Mouse (Mus musculus) frontal cortex, adult (tissue): ENCODE measurements around the gene Olfr1423.
"Not testable (repeated sequence)": the region's sequence is repeated elsewhere in the genome, so short reads cannot be mapped to it uniquely, and the experiment has no call there.

Source experiments
- ATAC-seq: cut with Nextera tagmentation; 2 replicates; pipeline ENCODE4 v1.9.2; 2017; ENCODE audit warnings: mild to moderate bottlenecking, moderate library complexity, mixed read lengths; ENCODE audit not compliant: low TSS enrichment

Gene Olfr1423

DNA sequence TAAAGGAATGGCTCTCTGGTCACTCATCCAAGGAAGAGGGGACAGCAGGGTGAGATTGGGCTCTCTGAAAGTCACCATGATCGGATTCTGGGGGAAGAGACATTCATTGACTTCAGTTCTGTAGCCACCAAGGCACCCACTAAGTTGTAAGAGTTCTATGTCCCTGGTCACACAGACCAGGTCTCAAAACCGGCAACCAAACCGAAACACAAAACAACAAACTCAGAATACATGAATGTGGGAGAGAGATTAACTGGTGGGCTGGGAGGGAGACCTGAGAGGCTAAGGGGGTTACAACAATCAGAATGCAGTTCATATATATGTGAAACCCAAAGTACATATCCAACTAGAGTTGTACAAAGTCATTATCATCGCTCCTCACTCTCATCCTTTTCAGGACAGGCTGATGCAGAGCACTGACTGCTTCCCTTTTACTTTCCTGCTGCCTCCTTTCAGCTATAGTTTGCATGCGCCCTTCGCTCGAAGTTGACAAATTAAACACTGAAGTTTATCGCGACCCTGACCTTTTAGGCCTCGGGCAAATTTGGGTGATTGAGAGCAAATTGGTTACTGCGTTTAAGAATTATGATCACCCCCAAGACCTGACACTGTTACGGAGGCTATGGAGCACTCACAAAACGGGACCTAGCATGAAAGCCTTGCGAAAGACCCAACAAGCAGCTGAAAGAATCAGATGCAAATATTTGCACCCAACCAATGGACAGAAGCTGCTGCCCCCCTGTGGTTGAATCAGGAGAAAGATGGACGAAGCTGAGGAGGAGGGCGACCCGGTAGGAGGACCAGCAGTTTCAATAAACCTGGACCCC, 33.8 kb downstream of the Olfr1423 start:
- ATAC-seq: no peak

DNA sequence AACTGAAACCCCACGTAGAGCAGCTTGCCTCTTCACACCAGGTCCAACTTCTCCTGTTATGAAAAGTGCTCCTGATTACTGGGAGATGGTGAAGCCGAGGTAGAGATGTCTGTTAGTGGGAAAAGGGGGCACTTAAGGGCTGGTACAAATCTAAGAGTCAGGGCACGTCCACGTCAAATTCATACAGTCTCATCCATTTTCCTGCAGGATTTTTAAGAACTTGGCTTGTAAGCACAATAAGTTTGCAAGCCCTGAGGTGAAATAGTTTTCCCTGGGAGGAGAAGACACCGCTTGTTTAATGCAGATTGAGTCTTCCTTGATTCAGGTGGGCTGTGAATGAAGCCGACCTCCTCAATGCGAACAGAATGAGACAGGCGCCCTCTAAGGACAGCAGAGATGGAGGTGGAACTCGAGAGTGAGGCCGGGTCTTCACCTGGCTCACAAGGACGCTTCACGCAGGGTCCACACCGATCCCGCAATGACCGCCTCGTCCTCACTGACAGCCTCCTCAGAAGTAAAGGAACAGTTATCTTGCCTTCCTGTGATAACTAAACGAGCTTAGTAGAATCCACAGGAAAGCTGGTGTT, 34.7 kb downstream of the Olfr1423 start:
- ATAC-seq: no peak; the same call in 1 of the 2 replicates

DNA sequence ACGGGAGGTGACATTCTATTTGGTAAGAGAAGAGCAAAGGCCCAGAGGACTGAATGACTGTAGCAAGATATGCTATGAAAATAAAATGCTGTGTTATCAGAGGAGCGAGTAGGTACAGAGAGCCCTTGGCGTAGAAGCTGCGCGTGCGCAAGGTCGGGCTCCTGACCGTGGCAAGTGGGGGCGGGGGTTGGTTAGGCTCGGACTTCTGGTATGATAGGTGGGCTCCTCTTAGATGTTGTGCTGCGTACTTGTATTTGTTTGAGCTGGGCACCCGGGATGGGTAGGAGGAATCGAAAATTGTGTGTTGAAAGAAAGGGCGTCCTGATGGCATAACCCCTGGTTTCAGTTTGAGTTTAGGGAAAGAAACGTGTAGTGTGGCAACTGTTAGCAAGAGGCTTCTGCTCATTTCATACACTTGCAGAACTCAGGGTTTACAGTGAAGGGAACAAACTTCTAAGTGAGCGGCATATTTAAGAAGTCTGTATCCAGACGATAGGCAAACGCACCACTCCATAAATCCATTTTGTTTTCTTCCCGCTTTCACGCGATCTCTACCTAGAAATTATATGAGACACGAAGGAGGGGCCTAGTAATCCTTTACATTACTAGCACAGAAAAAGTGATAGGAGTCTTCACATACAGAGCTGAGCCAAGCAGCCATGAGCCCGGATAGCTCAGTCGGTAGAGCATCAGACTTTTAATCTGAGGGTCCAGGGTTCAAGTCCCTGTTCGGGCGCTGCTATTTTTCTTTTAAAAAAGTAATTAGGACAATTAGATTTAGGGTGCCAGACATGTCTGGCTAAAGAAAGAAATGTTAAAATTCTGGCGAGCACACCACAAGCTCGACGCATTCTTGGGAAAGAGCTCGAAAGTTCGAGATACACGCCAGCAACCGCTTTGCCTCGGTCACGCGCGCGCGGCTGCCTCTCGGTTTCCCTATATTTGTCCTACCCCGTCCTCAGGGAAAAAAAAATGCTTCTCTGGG, 35.4 kb downstream of the Olfr1423 start:
- peak; percentile 44 for ATAC-seq

DNA sequence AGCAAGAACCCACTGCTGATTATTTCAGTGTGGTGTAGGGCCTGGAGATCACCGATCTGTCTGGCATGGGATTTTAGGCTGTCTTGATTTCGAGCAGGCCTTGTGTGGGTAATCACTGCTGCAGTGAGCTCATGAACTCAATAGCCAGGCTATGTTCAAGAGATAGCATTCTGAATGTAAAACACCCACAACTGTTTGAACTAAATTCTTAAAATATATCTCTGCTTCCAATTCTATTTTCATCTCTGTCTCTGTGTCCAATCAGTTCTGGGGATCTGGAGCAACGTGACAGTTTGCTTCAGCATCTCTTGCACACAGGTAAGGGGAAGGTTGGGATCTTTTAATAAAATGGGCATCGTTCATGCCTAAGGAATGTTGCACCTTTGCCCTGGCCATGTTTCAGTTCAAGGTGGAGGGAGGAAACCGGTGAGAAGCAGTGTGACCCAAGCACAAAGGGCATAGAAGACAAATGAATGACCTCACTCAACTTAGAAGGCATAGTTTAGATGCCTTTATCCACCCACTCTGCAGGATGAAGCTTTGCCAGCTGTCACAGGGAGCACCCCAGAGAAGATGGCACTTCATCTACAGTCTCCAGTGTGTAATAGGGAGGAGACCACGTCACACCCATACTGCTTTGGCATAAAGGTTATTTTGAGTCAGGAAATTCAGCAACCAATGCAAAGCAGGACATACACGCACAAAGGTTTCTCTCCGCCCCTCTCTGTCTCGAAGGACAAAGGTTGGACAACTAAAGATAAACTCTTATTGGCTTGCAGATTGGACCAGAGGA, 36.7 kb downstream of the Olfr1423 start:
- ATAC-seq: peak; percentile 32

DNA sequence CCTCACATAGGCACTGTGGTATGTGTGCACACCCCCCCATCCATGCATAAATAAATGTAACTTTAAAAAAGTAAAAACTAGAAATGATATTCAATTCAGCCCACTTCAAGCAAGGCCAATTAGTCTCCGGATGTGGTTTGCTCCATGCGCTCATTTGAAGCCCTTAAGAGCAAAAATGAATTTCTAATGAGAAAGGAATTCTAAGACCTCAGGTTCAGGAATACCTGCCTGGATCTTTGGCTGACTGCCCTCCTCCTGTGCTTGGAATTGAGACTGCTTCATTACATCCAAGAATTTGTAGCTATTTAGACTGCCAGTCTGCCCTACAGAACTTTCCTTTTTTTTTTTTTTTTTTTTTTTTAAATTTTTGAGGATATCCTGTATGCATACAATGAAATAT, 37.5 kb downstream of the Olfr1423 start:
- no peak for ATAC-seq

DNA sequence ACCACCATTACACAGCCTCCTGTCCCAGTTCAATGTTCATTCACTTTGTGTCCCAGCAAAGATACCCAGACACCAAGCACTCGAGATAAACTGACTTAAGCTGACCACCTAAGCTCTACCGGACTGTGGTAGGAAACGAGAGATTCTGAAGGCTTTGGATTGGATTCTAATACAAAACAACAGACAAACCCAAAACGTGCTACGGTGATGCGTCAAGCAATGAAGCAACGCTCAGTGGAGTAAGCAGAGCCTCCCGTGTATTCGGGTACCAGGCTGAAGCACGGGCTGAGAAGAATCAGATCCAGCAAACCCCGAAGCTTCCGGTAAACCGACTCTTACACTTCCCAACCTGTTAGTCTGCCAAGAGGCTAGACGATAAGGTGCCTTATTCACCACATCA, 38.3 kb downstream of the Olfr1423 start:
- ATAC-seq: no peak

DNA sequence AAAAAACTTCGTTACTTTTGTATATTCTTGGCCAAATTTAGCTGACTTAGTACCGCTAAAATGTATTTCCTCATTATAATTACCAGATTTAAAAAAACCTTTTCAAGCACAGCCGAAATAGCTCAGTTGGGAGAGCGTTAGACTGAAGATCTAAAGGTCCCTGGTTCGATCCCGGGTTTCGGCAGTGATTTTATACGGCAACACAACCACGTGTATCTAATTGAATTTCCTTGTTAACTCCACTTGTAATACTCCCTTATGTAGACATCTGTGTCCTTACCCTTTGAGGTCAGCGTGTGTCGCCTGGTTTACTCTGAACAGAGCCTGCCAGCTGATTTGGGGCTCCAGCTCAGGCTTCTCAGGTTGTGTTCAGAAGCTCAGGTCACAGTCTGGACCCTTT, 39.0 kb downstream of the Olfr1423 start:
- ATAC-seq: no peak

DNA sequence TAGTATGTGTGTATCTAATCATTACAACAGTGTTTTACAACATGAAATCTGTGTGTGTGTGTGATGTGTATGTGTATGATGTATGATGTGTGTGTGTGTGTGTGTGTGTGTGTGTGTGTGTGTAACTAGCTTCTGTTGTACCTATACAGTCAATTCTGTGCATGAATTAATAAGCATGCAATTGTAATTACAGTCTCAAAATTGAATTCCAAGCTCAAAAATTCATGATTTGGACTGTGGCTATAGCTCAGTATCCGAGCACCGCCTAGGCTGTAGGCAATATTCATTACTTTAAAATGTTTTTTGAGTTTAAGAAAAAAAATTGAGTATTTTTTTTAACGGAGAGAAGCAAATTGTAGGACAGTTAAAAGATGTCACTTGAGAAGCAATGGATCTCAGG, 39.4 kb downstream of the Olfr1423 start:
- no peak for ATAC-seq

DNA sequence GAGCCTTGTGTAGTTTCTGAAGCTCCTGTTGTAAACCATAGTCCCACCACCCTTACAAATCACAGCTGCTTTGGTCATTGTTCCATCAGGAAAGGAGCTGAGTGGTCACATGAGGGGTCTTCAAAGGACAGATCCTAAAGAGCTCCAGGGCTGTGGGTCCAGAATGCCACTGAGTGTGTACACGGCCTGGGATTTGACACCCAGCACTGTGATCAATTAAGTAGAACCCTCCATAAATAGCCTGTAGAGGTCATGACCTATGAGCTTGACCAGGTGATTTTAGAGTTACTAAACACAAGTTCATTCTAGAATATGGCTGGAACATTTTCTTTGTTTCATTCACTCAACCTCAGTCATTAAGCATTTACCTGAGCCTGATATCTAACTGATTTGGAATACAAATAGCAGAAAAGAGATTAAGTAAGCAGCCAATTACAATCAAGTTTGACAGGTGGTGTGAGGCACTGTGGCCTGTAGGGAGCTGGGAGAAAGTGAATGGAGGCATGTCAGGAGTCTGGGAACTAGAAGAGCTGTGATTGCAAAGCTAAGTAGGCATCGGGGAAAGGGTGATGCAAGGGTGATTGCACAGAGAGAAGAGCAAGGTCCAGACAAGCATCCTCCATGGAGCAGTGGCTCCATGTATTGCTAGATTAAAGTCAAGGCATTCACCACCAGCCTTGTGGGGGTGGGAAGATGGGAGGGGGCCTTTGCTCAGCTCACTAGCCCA, 45.2 kb downstream of the Olfr1423 start:
- ATAC-seq: no peak

DNA sequence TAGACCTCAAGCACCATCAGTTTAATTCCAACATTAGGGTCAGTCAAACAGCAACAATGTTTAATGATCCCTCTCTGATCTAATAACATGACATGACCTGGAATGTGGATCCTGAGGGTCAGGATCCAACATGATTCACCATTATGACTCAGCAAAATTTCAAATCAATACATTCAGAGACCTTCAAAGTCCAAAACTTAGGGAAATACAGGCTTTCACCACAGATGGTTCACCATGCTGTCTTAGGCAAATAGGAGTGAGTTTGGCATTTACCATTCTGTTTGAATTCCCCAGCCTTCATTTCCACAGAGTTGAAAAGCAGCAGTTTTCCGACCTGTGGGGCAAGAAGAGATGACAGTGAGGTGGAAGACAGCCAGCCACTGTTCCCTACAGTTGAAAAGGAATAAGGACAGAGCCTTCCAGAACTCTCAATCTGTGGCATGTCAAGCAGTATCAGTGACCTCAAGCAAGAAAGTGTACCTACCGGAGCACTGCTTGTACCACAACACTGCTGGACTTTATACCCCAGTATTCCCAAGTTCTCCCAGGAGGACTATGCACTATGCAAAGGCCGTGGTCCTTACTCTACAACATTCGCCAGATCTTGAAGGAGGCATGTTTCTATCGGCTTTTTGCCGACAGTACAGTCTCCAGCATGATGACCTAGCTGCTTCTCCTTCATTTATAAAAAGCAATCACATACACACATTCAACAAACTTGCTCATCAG, 46.2 kb downstream of the Olfr1423 start:
- no peak for ATAC-seq

DNA sequence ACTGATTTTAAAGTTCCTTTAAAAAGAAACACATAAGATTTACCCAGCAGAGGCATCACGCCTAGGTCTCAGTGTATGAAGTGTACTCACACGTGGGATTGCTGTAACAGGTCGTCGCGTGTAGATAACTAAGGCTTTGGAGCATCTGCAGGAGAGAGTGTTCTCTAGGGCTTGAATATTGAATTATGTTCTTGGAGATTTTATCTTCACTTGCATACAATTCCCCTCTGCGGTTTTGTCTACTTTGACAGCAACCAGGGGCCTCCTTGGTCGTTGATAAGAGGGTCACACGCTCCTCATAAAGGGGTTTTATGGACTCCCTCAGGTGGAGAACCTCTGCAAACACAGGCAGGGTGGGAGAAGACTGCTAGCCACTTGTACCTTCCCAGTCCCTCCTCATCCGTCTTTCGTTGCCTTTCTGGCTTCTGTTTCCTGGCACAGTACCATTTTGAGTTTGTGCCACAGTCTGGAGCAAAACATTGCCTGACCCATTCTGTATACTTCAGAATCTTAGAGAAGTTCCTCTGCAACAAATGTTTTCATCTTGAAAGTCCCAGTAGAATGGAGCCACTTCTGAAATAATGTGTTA, 48.6 kb downstream of the Olfr1423 start:
- ATAC-seq: no peak

DNA sequence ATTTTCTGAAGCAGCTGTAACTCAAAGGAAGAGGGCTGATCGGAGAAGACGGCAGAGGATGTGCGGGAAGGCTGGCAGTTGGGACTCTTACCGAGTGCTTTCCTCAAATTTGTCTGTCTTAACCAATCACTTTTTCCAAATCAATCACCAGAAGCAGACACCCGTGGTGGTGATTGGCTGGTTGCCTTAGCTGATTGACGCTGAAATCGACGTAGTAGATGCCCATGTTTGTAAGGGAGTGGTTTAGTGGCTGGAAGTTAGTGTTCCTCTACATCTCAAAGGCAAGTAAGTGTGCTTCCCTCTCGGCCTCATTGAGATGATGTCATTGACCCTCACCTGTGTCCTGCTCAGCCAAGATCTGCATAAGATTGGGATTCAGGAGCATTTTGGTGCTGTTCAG, 49.1 kb downstream of the Olfr1423 start:
- no peak for ATAC-seq

DNA sequence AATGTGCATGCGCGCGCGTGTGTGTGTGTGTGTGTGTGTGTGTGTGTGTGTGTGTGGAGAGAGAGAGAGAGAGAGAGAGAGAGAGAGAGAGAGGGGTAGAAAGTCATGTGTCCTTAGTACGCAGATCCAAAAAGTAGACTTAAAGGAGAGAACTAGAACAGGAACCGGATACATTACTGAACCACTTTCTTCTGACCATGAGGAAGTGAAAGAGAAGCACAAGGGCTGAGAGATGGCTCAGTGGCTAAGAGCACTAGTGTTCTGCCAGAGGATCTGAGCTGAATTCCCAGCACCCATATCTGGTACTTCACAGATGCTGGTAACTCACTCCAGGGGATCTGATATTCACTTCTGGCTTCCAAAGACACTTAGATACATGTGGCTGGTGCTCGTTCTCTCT, 51.8 kb downstream of the Olfr1423 start:
- no peak for ATAC-seq

DNA sequence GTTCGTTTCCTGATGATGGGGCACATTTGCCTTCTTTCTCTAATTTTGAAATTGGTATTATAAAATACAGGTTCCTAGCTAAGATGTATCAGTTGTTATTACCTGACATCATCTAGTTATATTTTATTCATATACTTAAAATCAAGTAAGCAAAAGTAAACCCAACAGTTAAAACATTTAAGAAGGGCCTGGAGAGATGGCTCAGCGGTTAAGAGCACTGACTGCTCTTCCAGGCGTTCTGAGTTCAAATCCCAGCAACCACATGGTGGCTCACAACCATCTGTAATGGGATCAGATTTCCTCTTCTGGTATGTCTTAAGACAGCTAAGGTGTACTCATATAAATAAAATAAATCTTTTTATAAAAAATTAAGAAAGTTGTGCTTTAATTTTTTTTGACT, 53.3 kb downstream of the Olfr1423 start:
- ATAC-seq: no peak

DNA sequence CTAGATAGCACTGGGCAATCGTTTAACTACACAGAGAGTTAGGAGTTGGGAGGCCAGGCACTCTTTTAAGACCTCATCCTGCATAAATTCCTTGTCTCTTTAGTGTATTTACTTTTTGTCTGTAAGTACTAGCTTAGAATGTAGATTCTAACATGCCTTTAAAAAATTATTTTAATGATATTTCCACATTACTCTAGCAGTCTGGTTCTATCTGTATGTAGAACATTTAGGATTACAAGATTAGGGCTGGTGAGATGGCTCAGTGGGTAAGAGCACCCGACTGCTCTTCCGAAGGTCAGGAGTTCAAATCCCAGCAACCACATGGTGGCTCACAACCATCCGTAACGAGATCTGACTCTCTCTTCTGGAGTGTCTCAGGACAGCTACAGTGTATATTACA, 56.5 kb downstream of the Olfr1423 start:
- not testable (repeated sequence) for ATAC-seq
